Mouse (Mus musculus) heart, postnatal 0 days (tissue): ENCODE measurements around the gene Mief1.

ENCODE experiments used
- CTCF ChIP-seq: IDR thresholded peaks from 2 replicates; pipeline ENCODE4 v1.5.1; 2016; ENCODE audit warnings: antibody characterized with exemption, control low read depth, low read depth
- EP300 ChIP-seq: IDR thresholded peaks from 2 replicates; pipeline ENCODE4 v1.6.1; 2016; ENCODE audit warnings: antibody characterized with exemption, low read depth

GRCm38 (mm10) chr15:80256656-80257601 is 23.1 kb downstream of the Mief1 start:
- TF ChIP-seq CTCF: no peak
- 0 out of 2 replicates have a peak, but pooled peaks have one; percentile 17 for TF ChIP-seq EP300
